In the genomic region with DNA sequence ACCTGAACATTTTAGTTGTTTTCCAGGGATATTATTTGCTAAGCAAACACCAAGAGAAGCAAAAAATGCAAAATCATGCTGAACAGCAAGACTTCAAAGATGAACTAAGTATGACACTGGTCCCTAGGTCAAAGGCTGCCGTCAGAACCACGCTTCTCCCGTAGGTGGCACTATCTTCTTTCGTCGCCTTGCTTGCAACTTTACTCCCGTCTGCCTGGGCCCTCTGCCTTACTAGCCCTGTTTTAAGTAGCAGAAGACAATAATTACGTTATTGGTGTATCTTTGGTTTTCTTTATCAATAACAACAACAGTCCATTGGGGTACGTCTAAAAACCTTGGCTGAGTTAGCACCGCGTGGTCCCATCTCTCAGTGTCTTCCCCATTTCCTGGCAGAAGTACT, we compare ENCODE assay signal across 9 mouse cellular contexts. TPM values are rescaled to one million over a fixed set of nuclear protein-coding genes. Genes with fewer than 3 reads are reported as not detected.
A peak's percentile ranks its signal among the peaks of the same experiment; 100 is the strongest.
DNase-seq lines count a peak whose midpoint lies in the region; ATAC-seq and TF ChIP-seq lines count a peak whose summit lies in the region.
"Had no signal": no experiment of that assay in that cellular context is flagged by ENCODE, and none has a peak within 500 bp of the region (broad histone marks: within the 10 kb centered on the region; RNA-seq: fewer than 3 reads in every experiment).

No protein-coding gene starts in this region.

- H3K4me2 ChIP-seq in heart, embryonic 16.5 days (ENCODE audit: low read depth, low read length): peak overlapping the region; percentile 92

- no peaks in the 10 kb centered on the region for H3K27me3 ChIP-seq in heart, embryonic 16.5 days (ENCODE audit: control insufficient read depth, insufficient read depth, low read length)

- H3K4me3 ChIP-seq in heart, embryonic 16.5 days (ENCODE audit: low read length): peak overlapping the region; percentile 87
- no peak overlapping the region for H3K4me3 ChIP-seq in layer of hippocampus, adult 2 months

- no peak for ATAC-seq in heart, embryonic 16.5 days (replicated peaks; ENCODE audit: extremely low read depth, insufficient read depth, low FRiP score)
- ATAC-seq in megakaryocyte, adult 5-6 weeks (ENCODE audit: poor library complexity, severe bottlenecking): peak; percentile 47; the same call in 1 of the 2 replicates

- peak; percentile 87 for TF ChIP-seq CTCF in layer of hippocampus, adult 2 months (conservative IDR thresholded peaks at IDR 0.05)

- H3K9me3 ChIP-seq in heart, embryonic 16.5 days (replicated peaks; ENCODE audit: control insufficient read depth, low read length): no peaks in the 10 kb centered on the region
- H3K9me3 ChIP-seq: midbrain, embryonic 12.5 days had no signal

- peak overlapping the region; percentile 30; the same call in 1 of the 2 replicates for H3K9ac ChIP-seq in heart, embryonic 16.5 days (ENCODE audit: low read length)
- H3K9ac ChIP-seq: midbrain, embryonic 12.5 days had no signal

- 4% methylated on average over 10 of the region's 10 CpGs for WGBS in heart, embryonic 16.5 days

- DNase-seq in heart, adult 11 months: peak; percentile 95
- no peak for DNase-seq in heart, postnatal 25 days (ENCODE audit: low spot score)
- peak; percentile 60 to 63 for DNase-seq in adrenal gland, adult 18-20 months (ENCODE audit: low spot score in 2 of 2)
- DNase-seq in embryo, embryonic 9.5 days (ENCODE audit: extremely low spot score): peak; percentile 61
- peak; percentile 22 to 57 for DNase-seq in layer of hippocampus, adult 2 months (ENCODE audit: low spot score in 2 of 2)
- peak; percentile 26 to 30 for DNase-seq in spleen, postnatal 36 days (ENCODE audit: low spot score in 2 of 2)

- intact Hi-C loops in heart, postnatal 25 days (cut with DNase I): loop anchor here (1.0 to 10.0 kb wide), 6 partner anchors 46 to 514 kb away; partner anchors contain the start of gene Gch1

- no peak overlapping the region; the same call in 1 of the 2 replicates for H3K27ac ChIP-seq in heart, embryonic 16.5 days (ENCODE audit: low read length)
- no peak overlapping the region for H3K27ac ChIP-seq in layer of hippocampus, adult 2 months
- H3K27ac ChIP-seq: midbrain, embryonic 12.5 days had no signal

- no peaks in the 10 kb centered on the region for H3K36me3 ChIP-seq in heart, embryonic 16.5 days (ENCODE audit: control insufficient read depth, insufficient read depth)
- H3K36me3 ChIP-seq: midbrain, embryonic 12.5 days had no signal

- H3K4me1 ChIP-seq in heart, embryonic 16.5 days (ENCODE audit: control insufficient read depth, insufficient read depth, low read length): peaks cover 12% of the 10 kb centered on the region

RNA-seq across cellular contexts. Expression of gene Samd4, which starts 1.7 kb away (rescaled TPM):
- 10 to 100 TPM; 57.1 to 57.9 TPM for total RNA-seq in heart, postnatal 25 days (2021)
- total RNA-seq in adrenal gland, adult 18-20 months (2021): 10 to 100 TPM; 18.5 to 22.4 TPM
- 16.1 and 17.8 TPM in 2 replicates for polyA plus RNA-seq in heart, embryonic 16.5 days (2015; fragmentation: Nextera tagmentation; extraction: Ambion mirVana)
- total RNA-seq in layer of hippocampus, adult 2 months (2021): 10 to 100 TPM; 11.2 to 14.4 TPM
- 0.23 TPM in 1 of 2 replicates, not detected in the other for total RNA-seq in megakaryocyte, adult 5-6 weeks (2015)
- total RNA-seq in megakaryocyte, adult 5-6 weeks (2017): 0.08 TPM in 1 of 2 replicates, not detected in the other

RNA-seq across cellular contexts. Expression of gene Cgrrf1, which starts 49.0 kb away (rescaled TPM):
- total RNA-seq in heart, postnatal 25 days (2021): 10 to 100 TPM; 37.4 to 39.8 TPM
- total RNA-seq in adrenal gland, adult 18-20 months (2021): 10 to 100 TPM; 48.2 to 50.9 TPM
- 27.0 and 28.4 TPM in 2 replicates for polyA plus RNA-seq in heart, embryonic 16.5 days (2015; fragmentation: Nextera tagmentation; extraction: Ambion mirVana)
- 10 to 100 TPM; 19.2 to 21.1 TPM for total RNA-seq in layer of hippocampus, adult 2 months (2021)
- total RNA-seq in megakaryocyte, adult 5-6 weeks (2015): 27.7 and 30.3 TPM in 2 replicates
- 25.7 and 29.7 TPM in 2 replicates for total RNA-seq in megakaryocyte, adult 5-6 weeks (2017)

RNA-seq across cellular contexts. Expression of gene Gmfb, which starts 58.9 kb away (rescaled TPM):
- total RNA-seq in heart, postnatal 25 days (2021): 10 to 100 TPM; 30.5 to 33.5 TPM
- 100 to 1,000 TPM; 110 to 117 TPM for total RNA-seq in adrenal gland, adult 18-20 months (2021)
- 48.3 and 53.8 TPM in 2 replicates for polyA plus RNA-seq in heart, embryonic 16.5 days (2015; fragmentation: Nextera tagmentation; extraction: Ambion mirVana)
- 100 to 1,000 TPM; 146 to 161 TPM for total RNA-seq in layer of hippocampus, adult 2 months (2021)
- total RNA-seq in megakaryocyte, adult 5-6 weeks (2015): 76.1 and 87.3 TPM in 2 replicates
- 88.7 and 89.0 TPM in 2 replicates for total RNA-seq in megakaryocyte, adult 5-6 weeks (2017)

Comparison
In these comparisons a context has a peak if more than half of its experiments do, and no peak if none do; other contexts are left out.
1. RNA of gene Samd4, which starts 1.7 kb away (total RNA-seq): 57.1 to 57.9 TPM in heart, postnatal 25 days, 18.5 to 22.4 TPM in adrenal gland, adult 18-20 months and 11.2 to 14.4 TPM in layer of hippocampus, adult 2 months; 0.08 to 0.23 TPM in megakaryocyte, adult 5-6 weeks; every median in the first group is over 4 times any median in the second.